Mouse (Mus musculus) bone marrow, adult 2 months (tissue): Measurements from ENCODE around the gene Fbxo47.

Source experiments
- CTCF ChIP-seq: fragments of 200-500 bp; IDR thresholded peaks from 2 replicates; pipeline ENCODE4 v1.5.1; 2011; ENCODE audit warnings: low read length, control low read depth; ENCODE audit not compliant: control insufficient read depth, insufficient read depth
- POLR2A ChIP-seq: fragments of 200-500 bp; IDR thresholded peaks from 2 replicates; pipeline ENCODE4 v1.6.1; 2011; ENCODE audit warnings: low read depth, mild to moderate bottlenecking, control low read depth, low read length, borderline replicate concordance; ENCODE audit not compliant: control insufficient read depth

DNA sequence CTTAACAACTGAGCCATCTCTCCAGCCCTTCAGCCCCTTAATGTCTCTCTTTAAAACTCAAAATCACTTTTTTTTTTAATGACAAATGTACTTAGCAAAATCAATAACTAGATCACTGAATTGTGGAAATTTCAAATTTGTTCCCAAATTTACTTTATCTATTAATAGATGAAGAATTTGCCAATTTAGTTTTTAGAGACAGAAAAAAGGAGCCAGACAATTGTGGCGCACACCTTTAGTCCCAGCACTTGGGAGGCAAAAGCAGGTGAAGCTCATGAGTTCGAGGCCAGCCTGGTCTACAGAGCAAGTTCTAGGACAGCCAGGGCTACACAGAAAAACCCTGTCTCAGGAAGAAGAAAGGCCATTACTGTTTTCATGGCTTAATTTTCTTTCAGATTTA lies 32.4 kb downstream of the Fbxo47 start:
- no peak for TF ChIP-seq POLR2A
- TF ChIP-seq CTCF, result no peak
